Mouse (Mus musculus) right cerebral cortex, adult 2 months (tissue): Measurements from ENCODE around the gene Ube2r2.

Experiments
- DNase-seq, 2 experiments: peaks; one replicate each; pipeline ENCODE4 v3.0.0; 2021 to 2022; ENCODE audit warnings: low spot score in 2 of 2

Ube2r2 gene

GRCm38 (mm10) chr4:41179825-41180725 lies 44.5 kb downstream of the Ube2r2 start:
- DNase-seq = no peak

GRCm38 (mm10) chr4:41189809-41190208 lies 54.3 kb downstream of the Ube2r2 start:
- DNase-seq = peak in 1 of 2 experiments; percentile 36

- DNase-seq = no peak
These were observed 57.3 kb downstream of the Ube2r2 start for GRCm38 (mm10) chr4:41192544-41193512.

GRCm38 (mm10) chr4:41195328-41195727 lies 59.8 kb downstream of the Ube2r2 start:
- no peak for DNase-seq

- DNase-seq = no peak
These were observed 61.5 kb downstream of the Ube2r2 start for GRCm38 (mm10) chr4:41196861-41197610.

GRCm38 (mm10) chr4:41202135-41202534 lies 66.6 kb downstream of the Ube2r2 start:
- DNase-seq = no peak

GRCm38 (mm10) chr4:41205751-41206150 lies 70.2 kb downstream of the Ube2r2 start:
- DNase-seq = no peak

GRCm38 (mm10) chr4:41208050-41208449 lies 72.5 kb downstream of the Ube2r2 start:
- DNase-seq = no peak

GRCm38 (mm10) chr4:41225412-41225811 lies 89.9 kb downstream of the Ube2r2 start:
- DNase-seq = no peak

- peak; percentile 60 to 67 for DNase-seq
These were observed 90.8 kb downstream of the Ube2r2 start for GRCm38 (mm10) chr4:41226351-41226750.

- no peak for DNase-seq
These were observed 100.1 kb downstream of the Ube2r2 start for GRCm38 (mm10) chr4:41235621-41236020.

- no peak for DNase-seq
These were observed 105.4 kb downstream of the Ube2r2 start for GRCm38 (mm10) chr4:41240916-41241315.
